Mouse (Mus musculus) lung, embryonic 14.5 days (tissue): ENCODE data around the gene Cir1. TPM values are rescaled to one million over a fixed set of nuclear protein-coding genes. Genes with fewer than 3 reads are reported as not detected.

Experiments used
- ATAC-seq: fragments of 200-750 bp; cut with Nextera tagmentation; 2 replicates; pipeline ENCODE4 v1.8.0; 2017; ENCODE audit warnings: mild to moderate bottlenecking, moderate TSS enrichment, moderate library complexity; ENCODE audit not compliant: insufficient read depth
- DNase-seq: peaks from one replicate; pipeline ENCODE4 v3.0.0-alpha.2; 2015
- H3K27ac ChIP-seq: fragments of 300-500 bp; sonication (generic); 2 replicates; pipeline ENCODE4 v1.5.1; 2014; ENCODE audit warnings: low read depth, mild to moderate bottlenecking, moderate library complexity
- H3K27me3 ChIP-seq: fragments of 300-500 bp; sonication (generic); 2 replicates; pipeline ENCODE4 v1.6.1; 2014; ENCODE audit warnings: low read length, control low read depth; ENCODE audit not compliant: insufficient read depth
- H3K36me3 ChIP-seq: fragments of 300-500 bp; sonication (generic); 2 replicates; pipeline ENCODE4 v1.6.1; 2014; ENCODE audit warnings: control low read depth; ENCODE audit not compliant: insufficient read depth
- H3K4me1 ChIP-seq: fragments of 300-500 bp; sonication (generic); 2 replicates; pipeline ENCODE4 v1.6.1; 2014; ENCODE audit warnings: antibody characterized with exemption, control low read depth; ENCODE audit not compliant: insufficient read depth
- H3K4me2 ChIP-seq: fragments of 300-500 bp; sonication (generic); 2 replicates; pipeline ENCODE4 v1.6.1; 2014; ENCODE audit warnings: mild to moderate bottlenecking
- H3K4me3 ChIP-seq: fragments of 300-500 bp; sonication (generic); 2 replicates; pipeline ENCODE4 v1.5.1; 2014; ENCODE audit warnings: low read depth, low read length
- H3K9ac ChIP-seq: fragments of 300-500 bp; sonication (generic); 2 replicates; pipeline ENCODE4 v1.6.1; 2014
- H3K9me3 ChIP-seq: fragments of 300-500 bp; sonication (generic); 2 replicates; pipeline ENCODE4 v1.6.1; 2016; ENCODE audit warnings: low read depth, low read length, control low read depth
- CTCF ChIP-seq: IDR thresholded peaks from 2 replicates; pipeline ENCODE4 v1.5.1; 2016; ENCODE audit warnings: antibody characterized with exemption, low read depth
- WGBS: fragments of 180-500 bp; shearing (Covaris S2); extraction: QIAGEN DNeasy Blood & Tissue Kit; methylation state at CpG from one replicate; pipeline ENCODE4 v1.1.7; 2014; 5-methylcytosine and 5-hydroxymethylcytosine counted together
- polyA plus RNA-seq: library from polyadenylated mRNA; unstranded; fragments of >200 nt; fragmentation: Nextera tagmentation; extraction: Ambion mirVana; gene quantifications from 2 replicates; pipeline ENCODE4 v1.2.1, GENCODE M21; 2014

Gene Cir1
- polyA plus RNA-seq, 1 experiment from 2014 or later, result 20.9 TPM

DNA sequence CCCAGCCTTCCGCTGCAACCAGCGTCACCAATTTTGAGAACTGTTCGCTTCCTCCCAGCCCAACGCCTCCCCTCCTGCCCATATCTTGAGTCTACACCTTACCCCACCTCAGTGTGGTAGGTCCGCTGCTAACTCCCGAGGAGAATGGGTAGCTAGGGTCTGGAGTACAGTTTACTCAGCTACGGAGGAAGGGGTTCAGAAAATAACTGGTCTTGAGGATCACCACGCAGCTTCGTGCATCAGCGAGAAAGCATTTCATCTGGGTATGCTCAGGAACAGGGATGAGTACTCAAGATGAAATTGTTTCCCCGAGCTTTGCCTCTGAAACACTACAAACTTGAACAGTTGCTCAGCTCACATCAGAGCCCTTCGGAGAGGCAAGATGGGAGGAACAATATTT lies 44.2 kb downstream of the Cir1 start:
- Histone ChIP-seq H3K27ac (no peak overlapping the region), H3K9ac (no peak overlapping the region), H3K4me1 (peaks cover 10% of the 10 kb centered on the region; the same call in 1 of the 2 replicates), H3K36me3 (no peaks in the 10 kb centered on the region), H3K4me3 (no peak overlapping the region), H3K4me2 (no peak overlapping the region), H3K27me3 (peaks cover 96% of the 10 kb centered on the region), H3K9me3 (no peaks in the 10 kb centered on the region)
- ATAC-seq (no peak), DNase-seq (peak; percentile 33)
- WGBS, result 3% methylated on average over 12 of the region's 12 CpGs
- TF ChIP-seq CTCF, result no peak

DNA sequence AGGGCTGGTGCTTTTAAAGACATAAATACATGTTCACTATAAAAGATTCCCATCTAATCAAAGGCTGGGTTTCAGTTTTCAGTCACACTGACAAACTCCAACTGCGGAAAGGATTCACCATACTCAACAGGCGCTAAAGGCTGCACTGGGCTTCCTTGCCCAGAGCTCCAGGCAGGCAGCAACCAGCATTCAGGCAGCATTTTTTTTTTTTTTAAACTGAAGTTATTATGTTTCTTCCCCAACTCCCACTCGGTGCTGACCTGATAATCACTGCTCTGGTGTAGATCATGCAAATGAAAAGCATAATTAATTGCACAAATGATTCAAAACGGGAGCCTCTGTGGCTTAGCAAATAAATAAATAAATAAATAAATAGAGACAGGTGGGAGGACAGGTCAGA lies 44.7 kb downstream of the Cir1 start:
- Histone ChIP-seq H3K27me3 (peaks cover 96% of the 10 kb centered on the region), H3K36me3 (no peaks in the 10 kb centered on the region), H3K9me3 (no peaks in the 10 kb centered on the region), H3K9ac (no peak overlapping the region), H3K4me2 (no peak overlapping the region), H3K4me3 (no peak overlapping the region), H3K27ac (no peak overlapping the region), H3K4me1 (peaks cover 6% of the 10 kb centered on the region; the same call in 1 of the 2 replicates)
- DNase-seq (no peak), ATAC-seq (no peak)
- TF ChIP-seq CTCF, result no peak
- 2% methylated on average over 4 of the region's 4 CpGs for WGBS

DNA sequence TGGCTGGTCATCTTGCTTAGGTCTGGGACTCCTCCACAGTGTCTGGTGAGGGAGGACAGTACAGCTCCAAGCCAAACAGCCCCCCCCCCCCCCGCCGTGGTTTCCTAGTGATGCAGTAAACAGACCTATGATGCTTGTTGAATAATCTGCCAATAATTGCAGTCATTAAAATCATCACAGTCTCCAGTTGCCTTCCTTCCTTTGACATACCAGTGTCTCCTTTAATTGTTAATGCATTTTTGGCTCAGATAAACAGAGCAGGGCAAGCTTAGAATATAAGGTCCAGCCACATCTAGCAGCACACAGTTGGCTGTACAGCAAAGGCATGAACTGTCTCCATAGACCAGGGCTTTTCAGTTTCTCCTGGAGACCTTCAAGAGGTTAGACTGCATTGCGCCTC lies 45.3 kb downstream of the Cir1 start:
- no peak overlapping the region for H3K4me3 ChIP-seq
- H3K27ac ChIP-seq, result no peak overlapping the region
- no peaks in the 10 kb centered on the region for H3K36me3 ChIP-seq
- DNase-seq (no peak), ATAC-seq (no peak)
- H3K27me3 ChIP-seq, result peaks cover 94% of the 10 kb centered on the region
- H3K4me2 ChIP-seq, result no peak overlapping the region
- WGBS, result 17% methylated on average over 3 of the region's 3 CpGs
- no peak overlapping the region for H3K9ac ChIP-seq
- no peak for TF ChIP-seq CTCF
- H3K9me3 ChIP-seq, result no peaks in the 10 kb centered on the region
- peaks cover 6% of the 10 kb centered on the region; the same call in 1 of the 2 replicates for H3K4me1 ChIP-seq

DNA sequence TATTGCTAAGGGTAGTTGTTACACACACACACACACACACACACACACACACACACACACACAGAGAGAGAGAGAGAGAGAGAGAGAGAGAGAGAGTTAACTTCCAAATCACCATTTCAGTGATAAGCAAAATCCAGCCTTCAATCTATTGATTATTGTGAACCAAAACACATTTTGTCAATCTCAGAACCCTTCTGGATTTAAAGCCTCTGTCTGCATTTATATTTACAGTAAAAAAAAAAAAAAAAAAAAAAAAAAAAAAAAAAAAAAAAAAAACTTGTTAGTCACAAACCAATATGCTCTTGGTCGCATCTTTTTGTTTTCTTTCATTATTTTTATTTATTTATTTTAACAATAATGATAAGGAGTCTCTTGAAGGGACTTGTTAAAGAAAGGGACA lies 45.9 kb downstream of the Cir1 start:
- TF ChIP-seq CTCF, result no peak
- Histone ChIP-seq H3K4me3 (no peak overlapping the region), H3K9me3 (no peaks in the 10 kb centered on the region), H3K36me3 (no peaks in the 10 kb centered on the region), H3K27ac (no peak overlapping the region), H3K27me3 (peaks cover 88% of the 10 kb centered on the region), H3K9ac (no peak overlapping the region), H3K4me2 (no peak overlapping the region), H3K4me1 (peaks cover 6% of the 10 kb centered on the region; the same call in 1 of the 2 replicates)
- ATAC-seq (no peak), DNase-seq (no peak)
- 31% methylated on average over 1 of the region's 1 CpGs for WGBS

DNA sequence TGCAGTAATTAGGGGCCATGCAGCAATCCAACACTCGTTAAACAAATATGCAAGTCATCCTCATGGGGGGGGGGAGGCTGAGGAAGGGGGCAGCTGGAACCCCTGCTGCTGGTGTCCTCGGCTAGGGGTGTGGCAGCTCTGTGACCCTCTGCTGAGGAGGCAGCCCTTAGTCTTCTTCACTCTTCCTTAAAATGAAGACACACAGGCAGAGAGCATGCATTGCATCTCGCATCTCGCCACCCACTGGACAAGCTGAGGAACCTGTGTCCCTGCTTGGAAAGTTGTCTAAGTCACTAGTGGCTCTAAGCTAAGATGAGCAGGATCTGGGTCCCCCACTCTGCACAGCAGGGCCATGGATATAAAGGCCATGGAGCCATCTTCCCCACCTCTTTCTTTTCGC lies 46.5 kb downstream of the Cir1 start:
- H3K4me2 ChIP-seq, result no peak overlapping the region
- no peaks in the 10 kb centered on the region for H3K9me3 ChIP-seq
- DNase-seq (peak; percentile 25), ATAC-seq (no peak)
- WGBS, result 6% methylated on average over 5 of the region's 5 CpGs
- H3K4me3 ChIP-seq, result no peak overlapping the region
- no peak overlapping the region for H3K27ac ChIP-seq
- H3K4me1 ChIP-seq, result peaks cover 6% of the 10 kb centered on the region; the same call in 1 of the 2 replicates
- H3K36me3 ChIP-seq, result no peaks in the 10 kb centered on the region
- no peak overlapping the region for H3K9ac ChIP-seq
- TF ChIP-seq CTCF, result no peak
- peaks cover 82% of the 10 kb centered on the region for H3K27me3 ChIP-seq

DNA sequence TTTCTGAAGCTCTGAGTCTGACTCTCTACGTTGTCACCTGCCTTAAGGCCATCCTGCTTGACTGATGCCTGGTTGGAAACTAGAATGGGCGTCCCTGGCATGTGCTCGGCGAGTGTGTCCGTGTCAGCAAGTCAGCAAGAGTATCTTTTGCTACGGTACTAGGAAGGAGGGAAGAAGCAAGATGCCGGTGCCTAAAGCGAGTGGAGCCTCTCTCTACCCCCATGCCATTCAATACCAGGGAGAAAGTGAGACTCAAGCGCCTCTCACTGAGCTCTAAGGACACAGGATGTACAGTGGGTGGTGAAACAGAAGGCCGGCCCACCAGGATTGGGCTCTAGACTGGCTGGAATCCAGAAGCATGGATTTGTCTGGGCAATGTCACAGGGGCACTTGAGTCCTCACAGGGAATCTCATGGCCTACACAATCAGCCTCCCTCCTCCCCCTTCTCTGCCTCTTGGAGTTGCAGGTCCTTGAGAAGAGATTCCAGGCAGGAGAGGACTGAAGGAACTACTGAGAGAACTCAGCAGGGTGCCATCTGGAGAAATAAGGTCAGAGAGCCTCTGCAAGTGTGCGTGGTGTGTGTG lies 47.8 kb downstream of the Cir1 start:
- H3K36me3 ChIP-seq, result no peaks in the 10 kb centered on the region
- DNase-seq, result peak; percentile 14
- no peak overlapping the region for H3K9ac ChIP-seq
- H3K9me3 ChIP-seq, result no peaks in the 10 kb centered on the region
- H3K27me3 ChIP-seq, result peaks cover 69% of the 10 kb centered on the region
- H3K4me3 ChIP-seq, result peak overlapping the region; percentile 43
- H3K4me2 ChIP-seq, result peak overlapping the region; percentile 89
- TF ChIP-seq CTCF, result no peak
- peaks cover 6% of the 10 kb centered on the region; the same call in 1 of the 2 replicates for H3K4me1 ChIP-seq
- peak; percentile 10; the same call in 1 of the 2 replicates for ATAC-seq
- H3K27ac ChIP-seq, result no peak overlapping the region
- 8% methylated on average over 11 of the region's 11 CpGs for WGBS

DNA sequence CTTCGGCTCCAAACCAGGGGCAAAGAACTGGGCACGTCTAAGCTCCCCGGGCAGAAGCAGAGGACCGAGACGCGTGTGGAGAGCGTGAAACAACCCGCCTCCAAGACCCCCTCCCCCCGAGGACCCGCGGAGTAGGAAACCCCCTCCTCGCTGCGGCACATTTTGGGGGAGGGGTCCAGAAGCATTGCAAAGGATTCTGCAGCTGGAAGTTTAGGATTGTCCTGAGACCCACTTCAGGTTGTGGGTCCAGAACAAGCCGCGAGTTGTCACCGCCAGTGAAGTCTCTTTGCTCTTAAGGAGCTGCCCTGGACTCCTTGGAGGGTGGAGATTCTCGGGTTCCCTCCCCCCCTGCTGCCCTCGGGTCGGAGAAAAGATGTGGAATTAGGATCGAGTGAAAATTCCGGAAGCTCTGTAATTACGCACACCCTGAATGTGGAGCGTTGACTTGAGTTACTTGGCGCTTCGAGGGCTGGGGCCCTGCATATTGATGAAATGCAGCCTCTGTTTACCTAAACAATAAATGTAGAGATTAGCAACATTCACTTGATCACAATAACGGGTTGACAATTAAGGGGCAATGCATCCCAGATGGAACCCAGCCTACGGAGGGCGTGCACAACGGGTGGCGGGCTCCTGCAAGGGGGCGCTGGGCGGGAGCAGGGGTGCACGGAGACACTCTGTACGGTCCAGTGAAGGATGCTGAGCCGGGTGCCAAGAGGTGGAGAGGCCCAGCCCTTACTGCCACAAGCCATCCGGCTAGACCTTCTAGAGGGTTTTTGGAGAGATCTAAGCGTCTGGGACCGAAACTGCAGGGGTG lies 48.5 kb downstream of the Cir1 start:
- H3K9me3 ChIP-seq, result no peaks in the 10 kb centered on the region
- H3K4me2 ChIP-seq, result peak overlapping the region; percentile 89
- no peak for TF ChIP-seq CTCF
- peak overlapping the region; percentile 43 for H3K4me3 ChIP-seq
- H3K36me3 ChIP-seq, result no peaks in the 10 kb centered on the region
- H3K9ac ChIP-seq, result peak overlapping the region; percentile 46
- H3K27me3 ChIP-seq, result peaks cover 63% of the 10 kb centered on the region
- ATAC-seq (peak; percentile 50; the same call in 1 of the 2 replicates), DNase-seq (peak; percentile 77)
- H3K4me1 ChIP-seq, result peaks cover 6% of the 10 kb centered on the region; the same call in 1 of the 2 replicates
- 1% methylated on average over 38 of the region's 38 CpGs for WGBS
- H3K27ac ChIP-seq, result no peak overlapping the region
